Mouse (Mus musculus): ENCODE measurements around the gene Slc22a7. TPM values are rescaled to one million over a fixed set of nuclear protein-coding genes. Genes with fewer than 3 reads are reported as not detected.

Gene Slc22a7
- polyA plus RNA-seq (2014; fragmentation: Illumina TruSeq; extraction: RNeasy Lipid Tissue Mini Kit (QIAGEN cat#74804)), result not detected

DNA sequence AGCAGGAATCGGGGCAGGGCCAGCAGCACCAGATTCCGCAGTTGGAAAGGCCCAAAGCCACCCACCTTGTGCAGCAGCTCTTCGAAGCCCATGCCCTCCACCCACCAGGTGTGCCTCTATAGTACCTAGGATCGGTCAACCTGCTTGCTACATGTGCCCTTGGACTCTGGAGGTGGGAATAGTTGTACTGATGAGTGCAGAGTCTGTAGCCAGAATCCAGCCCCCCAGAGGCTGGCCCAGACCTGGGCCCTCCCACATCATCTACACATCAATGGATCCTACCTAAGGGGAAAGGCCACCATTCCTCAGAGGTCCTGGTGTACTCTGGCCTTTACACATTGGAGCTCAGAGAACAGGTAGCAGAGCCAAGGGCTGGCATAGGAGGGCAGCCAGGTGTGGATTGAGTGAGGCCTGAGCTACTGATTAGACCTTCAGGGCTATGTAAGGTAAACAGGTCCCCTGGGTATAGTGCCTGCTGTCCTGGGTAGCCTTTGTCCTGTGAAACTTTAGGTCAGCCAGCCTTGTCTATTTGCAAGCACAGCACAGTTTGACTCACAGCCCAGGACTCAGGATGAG lies at the start of gene Slc22a7:
Slc22a7 (minus strand) TSS at position 160 of the 576 bp plus-strand sequence.

DNA sequence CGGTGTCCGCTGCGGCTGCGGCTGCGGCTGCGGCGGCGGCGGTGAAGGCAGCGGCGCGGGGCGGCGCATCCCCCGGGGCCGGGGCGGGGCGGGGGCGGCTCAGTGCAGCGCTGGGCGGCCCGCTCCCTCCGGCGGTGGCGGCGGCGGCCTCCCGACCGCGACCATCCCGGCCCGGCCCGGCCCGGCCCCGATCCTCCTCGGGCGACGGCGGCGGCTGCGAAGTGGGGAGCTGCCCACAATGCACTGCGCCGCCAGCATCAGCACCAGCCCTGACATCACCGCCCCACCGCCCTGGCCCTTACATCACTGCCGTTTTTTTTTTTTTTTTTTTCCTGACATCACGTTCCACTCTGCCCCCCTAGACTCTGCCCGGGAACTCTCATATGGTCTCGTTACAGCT lies 49.2 kb upstream of the Slc22a7 start, which contains the start of gene Ttbk1:
Ttbk1 (minus strand) TSS at position 245 of the 400 bp plus-strand sequence.

DNA sequence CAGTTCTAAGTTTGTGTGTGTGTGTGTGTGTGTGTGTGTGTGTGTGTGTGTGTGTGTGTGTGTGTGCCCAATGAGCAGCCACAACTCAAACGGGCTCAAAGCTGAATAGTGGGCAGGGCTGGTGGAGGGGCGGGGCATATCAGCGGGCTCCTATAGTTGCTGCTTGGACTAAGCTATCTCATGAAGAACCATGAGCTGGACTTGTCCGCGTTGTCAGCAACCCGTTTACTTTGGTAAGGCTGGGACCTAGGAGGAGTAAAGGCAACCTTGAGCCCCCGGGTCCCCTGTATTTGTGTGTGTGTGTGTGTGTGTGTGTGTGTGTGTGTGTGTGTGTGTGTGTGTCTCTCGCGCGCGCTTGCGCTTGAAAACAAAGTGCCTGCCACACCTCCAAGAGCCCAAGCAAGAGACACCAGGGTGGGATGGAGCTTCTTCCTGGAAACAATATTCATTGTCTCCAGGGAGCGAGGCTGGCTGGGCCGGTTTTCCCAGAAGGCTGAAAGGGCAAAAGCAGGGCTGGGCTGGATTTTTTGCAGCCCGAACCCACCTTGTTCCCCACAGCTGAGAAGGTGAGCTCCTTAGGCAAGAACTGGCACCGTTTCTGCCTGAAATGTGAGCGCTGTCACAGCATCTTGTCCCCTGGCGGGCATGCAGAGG lies 9.4 kb downstream of the Slc22a7 start, which contains the start of gene Crip3:
Crip3 (plus strand) TSS at position 166 of the 654 bp plus-strand sequence.

DNA sequence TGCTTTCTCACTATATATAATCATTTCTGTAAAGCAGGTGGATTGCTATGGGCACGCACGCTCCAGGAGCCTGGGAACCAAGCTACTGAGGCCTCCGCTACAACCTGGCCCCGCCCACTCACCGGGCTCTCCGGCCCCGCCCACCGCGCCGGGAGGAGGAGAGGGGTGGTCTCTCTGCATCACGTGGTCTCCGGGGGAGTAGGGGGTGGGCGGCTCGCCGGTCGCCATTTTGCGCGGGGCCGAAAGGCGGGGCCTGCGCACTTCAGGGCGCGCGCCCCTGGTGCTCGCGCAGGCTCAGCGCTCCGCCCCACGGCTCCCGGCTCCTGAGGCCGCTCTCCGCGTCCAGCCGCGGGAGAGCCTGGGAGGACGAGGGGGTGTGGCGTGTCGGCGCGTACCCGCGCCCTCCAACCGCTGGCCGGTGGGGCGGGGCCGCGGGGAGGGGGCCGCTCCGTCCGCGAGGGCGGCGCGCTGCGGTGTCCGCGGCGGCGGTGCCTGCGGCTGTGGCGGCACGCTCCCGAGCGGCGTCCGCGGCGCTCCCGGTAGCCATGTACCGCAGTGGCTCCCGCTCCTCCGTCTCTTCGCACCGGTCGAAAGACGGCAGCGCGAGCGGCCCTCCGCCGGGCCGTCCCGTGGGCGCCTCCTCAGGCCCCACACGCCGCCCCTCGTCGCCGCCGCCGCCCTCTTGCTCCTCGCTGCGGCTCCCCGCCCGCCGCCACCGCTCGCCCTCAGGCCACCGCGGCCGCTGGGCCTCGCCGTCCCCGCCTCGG lies 54.8 kb downstream of the Slc22a7 start, which contains the start of gene Zfp318:
Zfp318 (plus strand) TSS at position 438 of the 767 bp plus-strand sequence.

Other genes starting within 250 kb of the Slc22a7 start
- gene Polh, start 235.8 kb downstream of the Slc22a7 start, polyA plus RNA-seq (2014; fragmentation: Illumina TruSeq; extraction: RNeasy Lipid Tissue Mini Kit (QIAGEN cat#74804)), result 16.1 TPM
- 26.9 TPM for gene Xpo5, start 235.7 kb downstream of the Slc22a7 start, polyA plus RNA-seq (2014; fragmentation: Illumina TruSeq; extraction: RNeasy Lipid Tissue Mini Kit (QIAGEN cat#74804))
- gene Polr1c, start 190.4 kb downstream of the Slc22a7 start, polyA plus RNA-seq (2014; fragmentation: Illumina TruSeq; extraction: RNeasy Lipid Tissue Mini Kit (QIAGEN cat#74804)), result 6.1 TPM
- 1.3 TPM for gene Yipf3, start 190.4 kb downstream of the Slc22a7 start, polyA plus RNA-seq (2014; fragmentation: Illumina TruSeq; extraction: RNeasy Lipid Tissue Mini Kit (QIAGEN cat#74804))
- gene Lrrc73, start 184.9 kb downstream of the Slc22a7 start, polyA plus RNA-seq (2014; fragmentation: Illumina TruSeq; extraction: RNeasy Lipid Tissue Mini Kit (QIAGEN cat#74804)), result not detected
- 0.40 TPM for gene Tjap1, start 155.4 kb downstream of the Slc22a7 start, polyA plus RNA-seq (2014; fragmentation: Illumina TruSeq; extraction: RNeasy Lipid Tissue Mini Kit (QIAGEN cat#74804))
- gene Dlk2, start 141.0 kb downstream of the Slc22a7 start, polyA plus RNA-seq (2014; fragmentation: Illumina TruSeq; extraction: RNeasy Lipid Tissue Mini Kit (QIAGEN cat#74804)), result not detected
- gene Abcc10, start 110.1 kb downstream of the Slc22a7 start, polyA plus RNA-seq (2014; fragmentation: Illumina TruSeq; extraction: RNeasy Lipid Tissue Mini Kit (QIAGEN cat#74804)), result not detected
- 69.4 TPM for gene Zfp318, start 54.7 kb downstream of the Slc22a7 start, polyA plus RNA-seq (2014; fragmentation: Illumina TruSeq; extraction: RNeasy Lipid Tissue Mini Kit (QIAGEN cat#74804))
- not detected for gene Crip3, start 9.5 kb downstream of the Slc22a7 start, polyA plus RNA-seq (2014; fragmentation: Illumina TruSeq; extraction: RNeasy Lipid Tissue Mini Kit (QIAGEN cat#74804))
- 0.11 TPM for gene Ttbk1, start 49.2 kb upstream of the Slc22a7 start, polyA plus RNA-seq (2014; fragmentation: Illumina TruSeq; extraction: RNeasy Lipid Tissue Mini Kit (QIAGEN cat#74804))
- 7.6 TPM for gene Dnph1, start 58.3 kb upstream of the Slc22a7 start, polyA plus RNA-seq (2014; fragmentation: Illumina TruSeq; extraction: RNeasy Lipid Tissue Mini Kit (QIAGEN cat#74804))
- 2.8 TPM for gene Cul9, start 107.9 kb upstream of the Slc22a7 start, polyA plus RNA-seq (2014; fragmentation: Illumina TruSeq; extraction: RNeasy Lipid Tissue Mini Kit (QIAGEN cat#74804))
- 0.34 TPM for gene Srf, start 117.7 kb upstream of the Slc22a7 start, polyA plus RNA-seq (2014; fragmentation: Illumina TruSeq; extraction: RNeasy Lipid Tissue Mini Kit (QIAGEN cat#74804))
- 0.57 TPM for gene Ptk7, start 191.0 kb upstream of the Slc22a7 start, polyA plus RNA-seq (2014; fragmentation: Illumina TruSeq; extraction: RNeasy Lipid Tissue Mini Kit (QIAGEN cat#74804))
- not detected for gene Klc4, start 207.6 kb upstream of the Slc22a7 start, polyA plus RNA-seq (2014; fragmentation: Illumina TruSeq; extraction: RNeasy Lipid Tissue Mini Kit (QIAGEN cat#74804))
- gene Mrpl2, start 207.8 kb upstream of the Slc22a7 start, polyA plus RNA-seq (2014; fragmentation: Illumina TruSeq; extraction: RNeasy Lipid Tissue Mini Kit (QIAGEN cat#74804)), result 0.83 TPM
- gene Cul7, start 211.9 kb upstream of the Slc22a7 start, polyA plus RNA-seq (2014; fragmentation: Illumina TruSeq; extraction: RNeasy Lipid Tissue Mini Kit (QIAGEN cat#74804)), result 0.37 TPM
- gene Rrp36, start 235.9 kb upstream of the Slc22a7 start, polyA plus RNA-seq (2014; fragmentation: Illumina TruSeq; extraction: RNeasy Lipid Tissue Mini Kit (QIAGEN cat#74804)), result 2.2 TPM
- gene Mea1, start 240.3 kb upstream of the Slc22a7 start, polyA plus RNA-seq (2014; fragmentation: Illumina TruSeq; extraction: RNeasy Lipid Tissue Mini Kit (QIAGEN cat#74804)), result 2.4 TPM
- 4.6 TPM for gene Klhdc3, start 242.5 kb upstream of the Slc22a7 start, polyA plus RNA-seq (2014; fragmentation: Illumina TruSeq; extraction: RNeasy Lipid Tissue Mini Kit (QIAGEN cat#74804))